Mouse (Mus musculus): ENCODE data around the gene Brwd3. TPM values are rescaled to one million over a fixed set of nuclear protein-coding genes. Genes with fewer than 3 reads are reported as not detected.

Brwd3 gene
- total and polyA plus RNA-seq, 3 experiments, result 8.4 to 136 (median 10.8) TPM

DNA sequence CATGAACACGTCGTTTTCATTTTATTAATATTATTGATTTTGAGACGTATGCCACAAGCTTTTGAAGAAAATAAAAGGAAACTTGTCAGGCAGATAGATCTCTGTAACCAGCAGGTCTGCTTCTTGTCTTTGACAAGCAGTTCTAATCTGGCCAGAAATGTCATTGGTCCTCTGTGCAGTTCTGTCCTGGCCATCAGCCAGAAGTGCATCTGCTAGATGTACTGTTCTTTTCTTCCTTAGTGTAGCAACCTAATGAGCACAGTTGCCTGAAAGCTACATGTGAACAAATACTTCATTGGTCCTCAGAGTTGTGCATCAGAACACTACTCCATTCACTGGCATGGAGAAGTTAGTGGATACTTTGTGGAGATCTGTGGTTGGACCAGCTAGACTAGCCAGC, 105.1 kb downstream of the Brwd3 start:
- H3K9ac ChIP-seq (ENCODE audit: control insufficient read depth, low read depth, low read length, poor library complexity, severe bottlenecking), result no peak overlapping the region
- no peak overlapping the region for H3K4me3 ChIP-seq (ENCODE audit: control insufficient read depth in 1 of 2, insufficient read depth in 1 of 2, low read depth in 2 of 2, low read length in 2 of 2)
- no peaks in the 10 kb centered on the region for H3K79me2 ChIP-seq (ENCODE audit: control insufficient read depth, insufficient read depth, low read length, poor library complexity)
- TF ChIP-seq GATA1 (IDR thresholded peaks at IDR 0.05; ENCODE audit: low read depth, low read length) (0 out of 2 replicates have a peak, but pooled peaks have one; percentile 14), ETS1 (IDR thresholded peaks at IDR 0.05; ENCODE audit: low read depth, low read length) (0 out of 2 replicates have a peak, but pooled peaks have one; percentile 37), SMC3 (IDR thresholded peaks at IDR 0.05; ENCODE audit: low read depth, low read length) (peak; percentile 15; the same call in 1 of the 2 replicates), GABPA (IDR thresholded peaks at IDR 0.05; ENCODE audit: low read depth, low read length) (no peak)
- peaks cover 0 to 14% of the 10 kb centered on the region in 2 experiments; a peak in 2 of 4 replicates for H3K36me3 ChIP-seq (ENCODE audit: control insufficient read depth in 1 of 2, insufficient read depth in 2 of 2, low read length in 2 of 2)
- H3K27ac ChIP-seq (ENCODE audit: control insufficient read depth, low read depth, low read length), result no peak overlapping the region
- DNase-seq (ENCODE audit: low read depth, low spot score), result peak; percentile 78
- H3K27me3 ChIP-seq (ENCODE audit: control insufficient read depth in 1 of 2, insufficient read depth in 2 of 2, low read length in 2 of 2), result no peaks in the 10 kb centered on the region
- H3K4me1 ChIP-seq (ENCODE audit: control insufficient read depth in 1 of 2, insufficient read depth in 2 of 2, low read length in 2 of 2), result peaks cover 3 to 9% of the 10 kb centered on the region in 2 experiments; a peak in 3 of 4 replicates
- no peaks in the 10 kb centered on the region for H3K9me3 ChIP-seq (replicated peaks; ENCODE audit: insufficient read depth, low read length)

DNA sequence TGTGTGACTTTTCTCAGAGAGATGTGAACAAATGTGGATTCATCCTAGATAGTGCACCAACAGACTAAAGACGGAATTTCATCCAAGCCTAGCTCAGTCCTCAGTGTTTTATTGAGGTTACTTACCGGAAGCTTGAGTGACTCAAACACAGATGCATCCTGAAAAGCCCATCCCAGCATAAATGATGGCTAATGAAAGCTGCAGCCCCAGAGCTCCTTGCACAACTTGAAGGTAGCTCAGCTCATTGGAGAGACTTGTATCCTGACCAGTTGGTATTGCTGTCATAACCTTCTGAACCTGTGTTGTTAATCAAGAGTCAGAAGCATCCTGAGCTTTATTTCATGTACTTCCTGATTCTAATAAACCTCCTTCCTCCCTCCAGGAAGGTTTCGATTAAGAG, 105.8 kb downstream of the Brwd3 start:
- TF ChIP-seq CTCF (IDR thresholded peaks at IDR 0.05 in 2 of 3, conservative IDR thresholded peaks at IDR 0.05 in 1 of 3; ENCODE audit: control insufficient read depth in 1 of 3, insufficient read depth in 1 of 3, low read depth in 2 of 3, low read length in 3 of 3, poor library complexity in 1 of 3, severe bottlenecking in 1 of 3) (no peak), KAT2A (conservative IDR thresholded peaks at IDR 0.05; ENCODE audit: low read depth, low read length) (no peak), UBTF (IDR thresholded peaks at IDR 0.05; ENCODE audit: borderline replicate concordance, insufficient read depth, low read depth, low read length) (no peak), TCF12 (IDR thresholded peaks at IDR 0.05; ENCODE audit: low read depth, low read length) (no peak), SIN3A (IDR thresholded peaks at IDR 0.05; ENCODE audit: low read length) (no peak), MAX (IDR thresholded peaks at IDR 0.05; ENCODE audit: low read length) (no peak), HCFC1 (IDR thresholded peaks at IDR 0.05; ENCODE audit: low read depth, low read length) (no peak), ZMIZ1 (IDR thresholded peaks at IDR 0.05; ENCODE audit: low read depth, low read length) (no peak), EP300 (IDR thresholded peaks at IDR 0.05; ENCODE audit: low read depth in 1 of 2, low read length in 2 of 2) (no peak), USF2 (IDR thresholded peaks at IDR 0.05; ENCODE audit: borderline replicate concordance in 1 of 2, insufficient read depth in 1 of 2, low read depth in 1 of 2, low read length in 2 of 2) (no peak), ETS1 (IDR thresholded peaks at IDR 0.05; ENCODE audit: low read depth, low read length) (no peak), ELF1 (IDR thresholded peaks at IDR 0.05; ENCODE audit: low read depth, low read length) (no peak), MYC (IDR thresholded peaks at IDR 0.05; ENCODE audit: low read depth, low read length) (no peak), MYB (IDR thresholded peaks at IDR 0.05; ENCODE audit: low read depth, low read length) (no peak), E2F4 (IDR thresholded peaks at IDR 0.05; ENCODE audit: borderline replicate concordance, low read depth, low read length) (no peak), TAL1 (IDR thresholded peaks at IDR 0.05; ENCODE audit: low read length) (no peak)
- Histone ChIP-seq H3K9ac (ENCODE audit: control insufficient read depth, low read depth, low read length, poor library complexity, severe bottlenecking) (no peak overlapping the region), H3K79me2 (ENCODE audit: control insufficient read depth, insufficient read depth, low read length, poor library complexity) (no peaks in the 10 kb centered on the region), H3K4me1 (ENCODE audit: control insufficient read depth in 1 of 2, insufficient read depth in 2 of 2, low read length in 2 of 2) (peaks cover 3 to 9% of the 10 kb centered on the region in 2 experiments; a peak in 3 of 4 replicates), H3K4me3 (ENCODE audit: control insufficient read depth in 1 of 2, insufficient read depth in 1 of 2, low read depth in 2 of 2, low read length in 2 of 2) (no peak overlapping the region), H3K9me3 (replicated peaks; ENCODE audit: insufficient read depth, low read length) (no peaks in the 10 kb centered on the region), H3K36me3 (ENCODE audit: control insufficient read depth in 1 of 2, insufficient read depth in 2 of 2, low read length in 2 of 2) (peaks cover 0 to 14% of the 10 kb centered on the region in 2 experiments; a peak in 2 of 4 replicates), H3K27me3 (ENCODE audit: control insufficient read depth in 1 of 2, insufficient read depth in 2 of 2, low read length in 2 of 2) (no peaks in the 10 kb centered on the region), H3K27ac (ENCODE audit: control insufficient read depth, low read depth, low read length) (no peak overlapping the region)
- no peak for DNase-seq (ENCODE audit: low read depth, low spot score)

All from MEL (cell line).